Mouse (Mus musculus) liver, embryonic 14.5 days (tissue): ENCODE measurements around the gene Setx. TPM values are rescaled to one million over a fixed set of nuclear protein-coding genes. Genes with fewer than 3 reads are reported as not detected.
"Not testable (repeated sequence)": the region's sequence is repeated elsewhere in the genome, so short reads cannot be mapped to it uniquely, and the experiment has no call there.

Source experiments
- ATAC-seq: fragments of 200-750 bp; cut with Nextera tagmentation; 2 replicates; pipeline ENCODE4 v1.8.0; 2017; ENCODE audit warnings: moderate number of reproducible peaks, mild to moderate bottlenecking, moderate library complexity; ENCODE audit not compliant: insufficient read depth
- DNase-seq, 3 experiments: peaks; one replicate each; pipeline ENCODE4 v3.0.0-alpha.2; 2012 to 2013; ENCODE audit warnings: low read depth in 3 of 3, low spot score in 3 of 3
- H3K27ac ChIP-seq: fragments of 300-500 bp; sonication (generic); 2 replicates; pipeline ENCODE4 v1.5.1; 2014; ENCODE audit warnings: moderate library complexity, mild to moderate bottlenecking, control low read depth, inconsistent platforms
- H3K27me3 ChIP-seq: fragments of 300-500 bp; sonication (generic); 2 replicates; pipeline ENCODE4 v1.6.1; 2014; ENCODE audit warnings: mild to moderate bottlenecking, low read length, moderate library complexity; ENCODE audit not compliant: control insufficient read depth, insufficient read depth
- H3K36me3 ChIP-seq: fragments of 300-500 bp; sonication (generic); replicated peaks from 2 replicates; pipeline ENCODE4 v1.6.1; 2014; ENCODE audit warnings: low read depth; ENCODE audit not compliant: control insufficient read depth, insufficient read depth
- H3K4me1 ChIP-seq, 2 experiments: fragments of 200-500 bp in 1 of 2; fragments of 300-500 bp in 1 of 2; sonication (generic) in 1 of 2; replicated peaks; 2 replicates each; pipeline ENCODE4 v1.6.1; 2012 to 2014; ENCODE audit warnings: antibody characterized with exemption in 1 of 2, inconsistent platforms in 1 of 2, low read length in 1 of 2; ENCODE audit not compliant: control insufficient read depth in 2 of 2, insufficient read depth in 2 of 2
- H3K4me2 ChIP-seq: fragments of 300-500 bp; sonication (generic); 2 replicates; pipeline ENCODE4 v1.6.1; 2014; ENCODE audit warnings: low read depth, mild to moderate bottlenecking, control low read depth, moderate library complexity
- H3K4me3 ChIP-seq, 2 experiments: fragments of 200-500 bp in 1 of 2; fragments of 300-500 bp in 1 of 2; sonication (generic) in 1 of 2; 2 replicates each; pipeline ENCODE4 v1.5.1; 2012 to 2014; ENCODE audit warnings: low read depth in 2 of 2, low read length in 2 of 2, mild to moderate bottlenecking in 2 of 2, control low read depth in 1 of 2, inconsistent platforms in 1 of 2, moderate library complexity in 1 of 2; ENCODE audit not compliant: insufficient read depth in 1 of 2
- H3K9ac ChIP-seq: fragments of 300-500 bp; sonication (generic); replicated peaks from 2 replicates; pipeline ENCODE4 v1.6.1; 2014; ENCODE audit warnings: mild to moderate bottlenecking, control low read depth, moderate library complexity
- H3K9me3 ChIP-seq: fragments of 300-500 bp; sonication (generic); 2 replicates; pipeline ENCODE4 v1.6.1; 2016; ENCODE audit warnings: low read length, mixed read lengths; ENCODE audit not compliant: control insufficient read depth
- CTCF ChIP-seq: IDR thresholded peaks from 2 replicates; pipeline ENCODE4 v1.5.1; 2016; ENCODE audit warnings: antibody characterized with exemption, low read depth, control low read depth
- EP300 ChIP-seq: IDR thresholded peaks from 2 replicates; pipeline ENCODE4 v1.6.1; 2016; ENCODE audit warnings: antibody characterized with exemption, low read depth
- WGBS: fragments of 180-500 bp; shearing (Covaris S2); extraction: QIAGEN DNeasy Blood & Tissue Kit; methylation state at CpG from one replicate; pipeline ENCODE4 v1.1.7; 2014; ENCODE audit not compliant: insufficient replicate concordance; 5-methylcytosine and 5-hydroxymethylcytosine counted together
- polyA plus RNA-seq, 2 experiments: library from polyadenylated mRNA; depleted of rRNA in 1 of 2; stranded (reverse) in 1 of 2; unstranded in 1 of 2; fragments of >200 nt; fragmentation: Nextera tagmentation in 1 of 2; extraction: Ambion mirVana in 1 of 2; gene quantifications; 2 replicates each; pipeline versions ENCODE4 v1.2.1 to v1.2.3; 2012 to 2014

The Setx gene
- polyA plus RNA-seq, 2 experiments = 2.8 to 3.4 TPM

GRCm38 (mm10) chr2:29086026-29086425 is 38.0 kb upstream of the Setx start:
- Histone ChIP-seq H3K27me3 (no peaks in the 10 kb centered on the region), H3K9ac (no peak overlapping the region), H3K9me3 (no peaks in the 10 kb centered on the region), H3K4me2 (no peak overlapping the region), H3K36me3 (peaks cover 24% of the 10 kb centered on the region), H3K4me3 (no peak overlapping the region), H3K27ac (no peak overlapping the region), H3K4me1 (no peaks in the 10 kb centered on the region)
- TF ChIP-seq CTCF (no peak), EP300 (no peak)
- DNase-seq (no peak), ATAC-seq (no peak)
- WGBS = 90% methylated on average over 7 of the region's 7 CpGs

GRCm38 (mm10) chr2:29089276-29089675 is 34.7 kb upstream of the Setx start:
- not testable (repeated sequence) for H3K9ac ChIP-seq, ATAC-seq, H3K9me3 ChIP-seq, H3K4me1 ChIP-seq, DNase-seq, H3K27me3 ChIP-seq, H3K4me2 ChIP-seq, H3K4me3 ChIP-seq, H3K36me3 ChIP-seq, H3K27ac ChIP-seq
- WGBS = 70% methylated on average over 6 of the region's 6 CpGs

- ATAC-seq (no peak), DNase-seq (no peak)
- Histone ChIP-seq H3K4me3 (no peak overlapping the region), H3K27me3 (no peaks in the 10 kb centered on the region), H3K9ac (no peak overlapping the region), H3K4me2 (no peak overlapping the region), H3K27ac (no peak overlapping the region), H3K36me3 (no peaks in the 10 kb centered on the region), H3K9me3 (no peaks in the 10 kb centered on the region), H3K4me1 (no peaks in the 10 kb centered on the region)
- TF ChIP-seq EP300 (no peak), CTCF (no peak)
- 72% methylated on average over 8 of the region's 8 CpGs for WGBS
Observed at GRCm38 (mm10) chr2:29095674-29096073, 28.3 kb upstream of the Setx start.

GRCm38 (mm10) chr2:29096751-29097150 is 27.2 kb upstream of the Setx start:
- Histone ChIP-seq H3K4me1 (no peaks in the 10 kb centered on the region), H3K4me3 (no peak overlapping the region), H3K27ac (no peak overlapping the region), H3K27me3 (no peaks in the 10 kb centered on the region), H3K9me3 (no peaks in the 10 kb centered on the region), H3K9ac (no peak overlapping the region), H3K4me2 (no peak overlapping the region), H3K36me3 (no peaks in the 10 kb centered on the region)
- no peak for DNase-seq
- no peak for ATAC-seq
- 58% methylated on average over 4 of the region's 4 CpGs for WGBS
- TF ChIP-seq EP300 (no peak), CTCF (no peak)

GRCm38 (mm10) chr2:29097465-29097864 is 26.5 kb upstream of the Setx start:
- Histone ChIP-seq H3K27ac (no peak overlapping the region), H3K4me2 (no peak overlapping the region), H3K9ac (no peak overlapping the region), H3K4me1 (no peaks in the 10 kb centered on the region), H3K4me3 (no peak overlapping the region), H3K9me3 (no peaks in the 10 kb centered on the region), H3K36me3 (no peaks in the 10 kb centered on the region), H3K27me3 (no peaks in the 10 kb centered on the region)
- ATAC-seq (no peak), DNase-seq (no peak)
- 48% methylated on average over 3 of the region's 3 CpGs for WGBS
- TF ChIP-seq CTCF (no peak), EP300 (no peak)

- H3K4me3 ChIP-seq, H3K27ac ChIP-seq, H3K9me3 ChIP-seq, H3K27me3 ChIP-seq, H3K36me3 ChIP-seq, DNase-seq, H3K4me2 ChIP-seq, H3K9ac ChIP-seq, H3K4me1 ChIP-seq, ATAC-seq: not testable (repeated sequence)
- WGBS = 79% methylated on average over 4 of the region's 5 CpGs
Observed at GRCm38 (mm10) chr2:29097955-29098354, 26.0 kb upstream of the Setx start.
